Mouse (Mus musculus): Measurements from ENCODE around the gene Thap4.

GRCm38 (mm10) chr1:93760076-93760475 lies 5.4 kb upstream of the Thap4 start:
- TF ChIP-seq CTCF (IDR thresholded peaks at IDR 0.05; ENCODE audit: low read depth, low read length) (no peak), POLR2A (IDR thresholded peaks at IDR 0.05; ENCODE audit: extremely low read depth, insufficient read depth, low read length) (no peak)
